Mouse (Mus musculus) hindbrain, postnatal 0 days (tissue): ENCODE measurements around the gene Inpp4a. TPM values are rescaled to one million over a fixed set of nuclear protein-coding genes. Genes with fewer than 3 reads are reported as not detected.
A peak's percentile ranks its signal among the peaks of the same experiment; 100 is the strongest.

ENCODE experiments used
- ATAC-seq: fragments of 200-750 bp; cut with Nextera tagmentation; 2 replicates; pipeline ENCODE4 v1.8.0; 2017; ENCODE audit warnings: mild to moderate bottlenecking, moderate TSS enrichment, moderate library complexity
- DNase-seq: peaks from one replicate; pipeline ENCODE4 v3.0.0-alpha.2; 2015; ENCODE audit warnings: low spot score
- H3K27ac ChIP-seq: fragments of 300-500 bp; sonication (generic); 2 replicates; pipeline ENCODE4 v1.5.1; 2014; ENCODE audit warnings: mild to moderate bottlenecking
- H3K27me3 ChIP-seq: fragments of 300-500 bp; sonication (generic); 2 replicates; pipeline ENCODE4 v1.6.1; 2014; ENCODE audit warnings: low read length, mixed read lengths; ENCODE audit not compliant: insufficient read depth
- H3K36me3 ChIP-seq: fragments of 300-500 bp; sonication (generic); 2 replicates; pipeline ENCODE4 v1.6.1; 2014; ENCODE audit warnings: low read length, mixed read lengths; ENCODE audit not compliant: insufficient read depth
- H3K4me1 ChIP-seq: fragments of 300-500 bp; sonication (generic); 2 replicates; pipeline ENCODE4 v1.6.1; 2014; ENCODE audit warnings: antibody characterized with exemption, low read length, mixed read lengths; ENCODE audit not compliant: insufficient read depth
- H3K4me2 ChIP-seq: fragments of 300-500 bp; sonication (generic); 2 replicates; pipeline ENCODE4 v1.6.1; 2014; ENCODE audit warnings: low read depth, mild to moderate bottlenecking, low read length, moderate library complexity, mixed read lengths
- H3K4me3 ChIP-seq: fragments of 300-500 bp; sonication (generic); 2 replicates; pipeline ENCODE4 v1.5.1; 2014; ENCODE audit warnings: low read length
- H3K9ac ChIP-seq: fragments of 300-500 bp; sonication (generic); replicated peaks from 2 replicates; pipeline ENCODE4 v1.6.1; 2014; ENCODE audit warnings: mild to moderate bottlenecking, low read length, moderate library complexity, mixed read lengths
- H3K9me3 ChIP-seq: fragments of 300-500 bp; sonication (generic); 2 replicates; pipeline ENCODE4 v1.6.1; 2016; ENCODE audit warnings: low read length, mixed read lengths
- CTCF ChIP-seq: IDR thresholded peaks from 2 replicates; pipeline ENCODE4 v1.5.1; 2016; ENCODE audit warnings: antibody characterized with exemption, control low read depth, low read depth
- whole genome bisulfite sequencing: fragments of 180-500 bp; shearing (Covaris S2); extraction: QIAGEN DNeasy Blood & Tissue Kit; methylation state at CpG from one replicate; pipeline ENCODE4 v1.1.7; 2014; 5-methylcytosine and 5-hydroxymethylcytosine counted together
- polyA plus RNA-seq: library from polyadenylated mRNA; unstranded; fragments of >200 nt; fragmentation: Nextera tagmentation; extraction: Ambion mirVana; gene quantifications from 2 replicates; pipeline ENCODE4 v1.2.1, GENCODE M21; 2015
- total RNA-seq: library from RNA; depleted of rRNA; stranded (reverse); fragments of >200 nt; gene quantifications from 2 replicates; pipeline ENCODE4 v1.2.3, GENCODE M21; 2014; rRNA removed

The Inpp4a gene
- total RNA-seq = 45.3 and 53.6 TPM in 2 replicates
- polyA plus RNA-seq = 82.5 and 83.7 TPM in 2 replicates

GRCm38 (mm10) chr1:37299540-37300491, at the start of gene Inpp4a:
Gene Inpp4a (plus strand): TSS chr1:37299865.
- Histone ChIP-seq H3K4me1 (peaks cover 10% of the 10 kb centered on the region; the same call in 1 of the 2 replicates), H3K4me2 (peak within 1 kb of the TSS; percentile 70), H3K9me3 (no peaks in the 10 kb centered on the region), H3K4me3 (peak within 1 kb of the TSS; percentile 97), H3K36me3 (no peaks in the 10 kb centered on the region), H3K27me3 (no peaks in the 10 kb centered on the region), H3K9ac (peak within 1 kb of the TSS; percentile 92), H3K27ac (peak within 1 kb of the TSS; percentile 78)
- under 1% methylated on average over 75 of the region's 77 CpGs for WGBS
- peak; percentile 96 for DNase-seq
- peak; percentile 96 for ATAC-seq
- no peak for TF ChIP-seq CTCF

GRCm38 (mm10) chr1:37250643-37251310, 48.9 kb upstream of the Inpp4a start:
- no peaks in the 10 kb centered on the region for H3K27me3 ChIP-seq
- no peak overlapping the region for H3K4me2 ChIP-seq
- no peaks in the 10 kb centered on the region for H3K4me1 ChIP-seq
- peak; percentile 91 for TF ChIP-seq CTCF
- H3K9me3 ChIP-seq = no peaks in the 10 kb centered on the region
- DNase-seq (peak; percentile 93), ATAC-seq (peak; percentile 80)
- H3K4me3 ChIP-seq = no peak overlapping the region
- no peak overlapping the region for H3K27ac ChIP-seq
- H3K36me3 ChIP-seq = no peaks in the 10 kb centered on the region
- WGBS = 38% methylated on average over 5 of the region's 5 CpGs
- H3K9ac ChIP-seq = no peak overlapping the region

GRCm38 (mm10) chr1:37258443-37258842, 41.2 kb upstream of the Inpp4a start:
- DNase-seq (no peak), ATAC-seq (no peak)
- Histone ChIP-seq H3K4me3 (no peak overlapping the region), H3K27ac (no peak overlapping the region), H3K36me3 (no peaks in the 10 kb centered on the region), H3K9ac (no peak overlapping the region), H3K9me3 (no peaks in the 10 kb centered on the region), H3K4me1 (no peaks in the 10 kb centered on the region), H3K27me3 (no peaks in the 10 kb centered on the region), H3K4me2 (no peak overlapping the region)
- TF ChIP-seq CTCF = no peak
- WGBS = 96% methylated on average over 2 of the region's 2 CpGs

GRCm38 (mm10) chr1:37272464-37272863, 27.2 kb upstream of the Inpp4a start:
- Histone ChIP-seq H3K9ac (no peak overlapping the region), H3K4me3 (no peak overlapping the region), H3K27me3 (no peaks in the 10 kb centered on the region), H3K27ac (no peak overlapping the region), H3K9me3 (no peaks in the 10 kb centered on the region), H3K4me1 (no peaks in the 10 kb centered on the region), H3K36me3 (no peaks in the 10 kb centered on the region), H3K4me2 (no peak overlapping the region)
- ATAC-seq (peak; percentile 70), DNase-seq (peak; percentile 88)
- peak; percentile 96 for TF ChIP-seq CTCF
- 7% methylated on average over 7 of the region's 7 CpGs for WGBS

- Histone ChIP-seq H3K4me1 (peaks cover 2% of the 10 kb centered on the region; the same call in 1 of the 2 replicates), H3K27me3 (no peaks in the 10 kb centered on the region), H3K9ac (no peak overlapping the region), H3K9me3 (no peaks in the 10 kb centered on the region), H3K27ac (no peak overlapping the region), H3K4me2 (no peak overlapping the region), H3K36me3 (no peaks in the 10 kb centered on the region), H3K4me3 (no peak overlapping the region)
- no peak for TF ChIP-seq CTCF
- ATAC-seq (no peak), DNase-seq (no peak)
- 74% methylated on average over 7 of the region's 7 CpGs for WGBS
Observed at GRCm38 (mm10) chr1:37286556-37286955, 13.1 kb upstream of the Inpp4a start.

- Histone ChIP-seq H3K4me3 (no peak overlapping the region), H3K4me2 (0 out of 2 replicates have a peak overlapping the region, but pooled peaks have one; percentile 16), H3K36me3 (no peaks in the 10 kb centered on the region), H3K9me3 (no peaks in the 10 kb centered on the region), H3K27me3 (no peaks in the 10 kb centered on the region), H3K9ac (no peak overlapping the region), H3K27ac (no peak overlapping the region), H3K4me1 (peaks cover 2% of the 10 kb centered on the region; the same call in 1 of the 2 replicates)
- no peak for ATAC-seq
- 79% methylated on average over 1 of the region's 1 CpGs for WGBS
- DNase-seq = no peak
- TF ChIP-seq CTCF = no peak
Observed at GRCm38 (mm10) chr1:37287748-37288147, 11.9 kb upstream of the Inpp4a start.
